Mouse (Mus musculus) liver, embryonic 14.5 days (tissue): ENCODE measurements around the gene St3gal4. TPM values are rescaled to one million over a fixed set of nuclear protein-coding genes. Genes with fewer than 3 reads are reported as not detected.

ENCODE experiments used
- ATAC-seq: fragments of 200-750 bp; cut with Nextera tagmentation; 2 replicates; pipeline ENCODE4 v1.8.0; 2017; ENCODE audit warnings: moderate number of reproducible peaks, mild to moderate bottlenecking, moderate library complexity; ENCODE audit not compliant: insufficient read depth
- DNase-seq, 3 experiments: peaks; one replicate each; pipeline ENCODE4 v3.0.0-alpha.2; 2012 to 2013; ENCODE audit warnings: low read depth in 3 of 3, low spot score in 3 of 3
- H3K27ac ChIP-seq: fragments of 300-500 bp; sonication (generic); 2 replicates; pipeline ENCODE4 v1.5.1; 2014; ENCODE audit warnings: moderate library complexity, mild to moderate bottlenecking, control low read depth, inconsistent platforms
- H3K27me3 ChIP-seq: fragments of 300-500 bp; sonication (generic); 2 replicates; pipeline ENCODE4 v1.6.1; 2014; ENCODE audit warnings: mild to moderate bottlenecking, low read length, moderate library complexity; ENCODE audit not compliant: control insufficient read depth, insufficient read depth
- H3K36me3 ChIP-seq: fragments of 300-500 bp; sonication (generic); replicated peaks from 2 replicates; pipeline ENCODE4 v1.6.1; 2014; ENCODE audit warnings: low read depth; ENCODE audit not compliant: control insufficient read depth, insufficient read depth
- H3K4me1 ChIP-seq, 2 experiments: fragments of 200-500 bp in 1 of 2; fragments of 300-500 bp in 1 of 2; sonication (generic) in 1 of 2; replicated peaks; 2 replicates each; pipeline ENCODE4 v1.6.1; 2012 to 2014; ENCODE audit warnings: antibody characterized with exemption in 1 of 2, inconsistent platforms in 1 of 2, low read length in 1 of 2; ENCODE audit not compliant: control insufficient read depth in 2 of 2, insufficient read depth in 2 of 2
- H3K4me2 ChIP-seq: fragments of 300-500 bp; sonication (generic); 2 replicates; pipeline ENCODE4 v1.6.1; 2014; ENCODE audit warnings: low read depth, mild to moderate bottlenecking, control low read depth, moderate library complexity
- H3K4me3 ChIP-seq, 2 experiments: fragments of 200-500 bp in 1 of 2; fragments of 300-500 bp in 1 of 2; sonication (generic) in 1 of 2; 2 replicates each; pipeline ENCODE4 v1.5.1; 2012 to 2014; ENCODE audit warnings: low read depth in 2 of 2, low read length in 2 of 2, mild to moderate bottlenecking in 2 of 2, control low read depth in 1 of 2, inconsistent platforms in 1 of 2, moderate library complexity in 1 of 2; ENCODE audit not compliant: insufficient read depth in 1 of 2
- H3K9ac ChIP-seq: fragments of 300-500 bp; sonication (generic); replicated peaks from 2 replicates; pipeline ENCODE4 v1.6.1; 2014; ENCODE audit warnings: mild to moderate bottlenecking, control low read depth, moderate library complexity
- H3K9me3 ChIP-seq: fragments of 300-500 bp; sonication (generic); 2 replicates; pipeline ENCODE4 v1.6.1; 2016; ENCODE audit warnings: low read length, mixed read lengths; ENCODE audit not compliant: control insufficient read depth
- CTCF ChIP-seq: IDR thresholded peaks from 2 replicates; pipeline ENCODE4 v1.5.1; 2016; ENCODE audit warnings: antibody characterized with exemption, low read depth, control low read depth
- EP300 ChIP-seq: IDR thresholded peaks from 2 replicates; pipeline ENCODE4 v1.6.1; 2016; ENCODE audit warnings: antibody characterized with exemption, low read depth
- WGBS: fragments of 180-500 bp; shearing (Covaris S2); extraction: QIAGEN DNeasy Blood & Tissue Kit; methylation state at CpG from one replicate; pipeline ENCODE4 v1.1.7; 2014; ENCODE audit not compliant: insufficient replicate concordance; 5-methylcytosine and 5-hydroxymethylcytosine counted together
- polyA plus RNA-seq, 2 experiments: library from polyadenylated mRNA; depleted of rRNA in 1 of 2; stranded (reverse) in 1 of 2; unstranded in 1 of 2; fragments of >200 nt; fragmentation: Nextera tagmentation in 1 of 2; extraction: Ambion mirVana in 1 of 2; gene quantifications; 2 replicates each; pipeline versions ENCODE4 v1.2.1 to v1.2.3; 2012 to 2014

The St3gal4 gene
- polyA plus RNA-seq, 2 experiments = 6.0 to 19.2 TPM

- Histone ChIP-seq H3K4me1 (peaks cover 0 to 15% of the 10 kb centered on the region in 2 experiments; a peak in 2 of 4 replicates), H3K9me3 (no peaks in the 10 kb centered on the region), H3K27me3 (no peaks in the 10 kb centered on the region), H3K4me3 (no peak overlapping the region), H3K27ac (no peak overlapping the region), H3K36me3 (peaks cover 11% of the 10 kb centered on the region), H3K9ac (no peak overlapping the region), H3K4me2 (no peak overlapping the region)
- ATAC-seq (no peak), DNase-seq (no peak)
- no peak for TF ChIP-seq CTCF
- TF ChIP-seq EP300 = no peak
- 86% methylated on average over 16 of the region's 16 CpGs for WGBS
Observed at GRCm38 (mm10) chr9:35131637-35132397, 12.7 kb upstream of the St3gal4 start.

DNA sequence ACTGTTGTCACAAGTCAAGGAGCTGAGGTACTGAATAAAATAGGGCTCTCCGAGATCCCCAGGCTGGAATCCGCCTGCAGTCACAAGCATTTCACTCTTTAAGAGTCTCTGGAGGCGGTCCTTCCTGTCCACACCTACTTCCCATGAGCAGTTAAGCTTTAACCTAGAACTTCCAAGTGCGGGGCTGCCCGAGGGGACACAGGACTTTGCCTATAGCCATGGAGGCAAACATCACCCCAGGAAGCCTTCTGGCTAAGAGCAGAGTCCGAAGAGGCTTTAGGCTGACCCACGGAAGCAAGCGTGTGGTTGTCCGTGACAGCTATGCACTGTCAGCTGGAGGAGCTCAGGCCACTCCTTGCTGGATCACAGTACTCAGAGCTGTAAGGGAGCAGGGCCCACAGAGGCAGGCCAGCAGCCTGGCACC is 9.9 kb upstream of the St3gal4 start:
- H3K4me2 ChIP-seq = no peak overlapping the region
- H3K27ac ChIP-seq = no peak overlapping the region
- WGBS = 74% methylated on average over 9 of the region's 9 CpGs
- DNase-seq (no peak), ATAC-seq (no peak)
- H3K27me3 ChIP-seq = no peaks in the 10 kb centered on the region
- TF ChIP-seq CTCF (no peak), EP300 (no peak)
- H3K4me1 ChIP-seq = peaks cover 10 to 25% of the 10 kb centered on the region in 2 experiments
- H3K4me3 ChIP-seq = no peak overlapping the region
- H3K9me3 ChIP-seq = no peaks in the 10 kb centered on the region
- H3K36me3 ChIP-seq = peaks cover 31% of the 10 kb centered on the region
- H3K9ac ChIP-seq = no peak overlapping the region

DNA sequence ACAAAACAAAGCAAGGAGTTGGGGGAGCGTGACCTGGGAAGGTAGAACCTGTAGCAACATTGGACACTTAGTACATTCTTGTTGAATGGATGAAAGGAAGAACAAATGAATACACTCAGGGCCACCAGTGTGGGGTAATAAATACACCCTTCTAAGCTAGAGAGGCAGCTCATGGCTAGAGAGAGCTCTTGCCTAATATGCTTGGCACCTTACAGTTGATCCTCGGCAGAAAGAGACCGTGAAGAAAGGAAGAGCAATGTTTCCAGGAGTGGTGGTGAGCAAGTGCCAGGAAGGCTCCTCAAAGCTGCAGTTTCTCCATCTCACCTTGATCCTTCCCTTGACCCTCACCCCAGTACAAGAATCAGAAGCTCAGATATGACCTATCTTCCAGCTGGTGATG is 9.5 kb upstream of the St3gal4 start:
- Histone ChIP-seq H3K9ac (no peak overlapping the region), H3K4me1 (peaks cover 14 to 30% of the 10 kb centered on the region in 2 experiments), H3K4me2 (no peak overlapping the region), H3K27ac (no peak overlapping the region), H3K9me3 (no peaks in the 10 kb centered on the region), H3K36me3 (peaks cover 31% of the 10 kb centered on the region), H3K27me3 (no peaks in the 10 kb centered on the region), H3K4me3 (no peak overlapping the region)
- WGBS = 86% methylated on average over 3 of the region's 3 CpGs
- TF ChIP-seq EP300 (no peak), CTCF (no peak)
- DNase-seq (no peak), ATAC-seq (no peak)

DNA sequence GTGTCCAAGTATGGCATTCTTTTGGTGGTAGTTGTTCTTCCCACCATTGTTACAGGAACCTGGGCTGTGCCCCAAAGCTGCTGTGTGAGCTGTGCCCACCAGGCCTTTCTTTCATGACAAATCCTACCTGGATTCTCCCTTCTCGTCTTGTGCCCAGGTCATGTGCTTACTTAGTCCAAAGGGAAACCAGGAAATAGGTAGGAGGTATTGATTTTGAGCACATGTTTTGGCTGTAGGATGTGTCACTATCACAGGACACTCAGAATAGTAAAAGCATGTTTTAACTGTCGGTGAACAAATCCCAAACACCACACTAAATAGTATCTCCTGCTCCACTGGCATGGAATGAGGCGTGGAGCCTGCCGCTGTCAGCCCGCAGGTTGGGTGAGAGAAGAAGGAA is 8.5 kb upstream of the St3gal4 start:
- no peak for TF ChIP-seq CTCF
- TF ChIP-seq EP300 = no peak
- ATAC-seq = no peak
- H3K4me1 ChIP-seq = peaks cover 24 to 40% of the 10 kb centered on the region in 2 experiments

DNA sequence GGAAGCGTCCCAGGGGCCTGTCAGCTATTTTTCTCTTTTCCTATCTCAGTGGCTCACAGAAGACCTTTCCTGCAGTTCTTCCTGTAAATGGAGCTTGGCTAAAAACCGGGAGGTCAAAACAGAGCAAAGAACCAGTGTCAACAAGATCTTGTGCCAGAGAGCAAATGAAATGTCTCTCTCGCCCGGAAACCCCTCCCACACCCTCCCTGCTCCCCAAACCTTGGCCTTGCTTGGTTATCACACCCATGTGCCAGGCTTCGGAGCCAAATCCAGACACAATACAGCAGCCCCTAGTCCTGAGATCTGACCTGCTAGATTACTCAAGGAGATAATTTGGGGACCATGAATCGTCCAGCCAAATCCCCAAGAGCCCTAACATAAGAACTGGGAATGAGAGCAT is 8.1 kb upstream of the St3gal4 start:
- TF ChIP-seq CTCF (no peak), EP300 (no peak)
- DNase-seq = no peak
- H3K27ac ChIP-seq = no peak overlapping the region
- H3K27me3 ChIP-seq = no peaks in the 10 kb centered on the region
- H3K4me2 ChIP-seq = no peak overlapping the region
- no peak for ATAC-seq
- peaks cover 31% of the 10 kb centered on the region for H3K36me3 ChIP-seq
- H3K9me3 ChIP-seq = no peaks in the 10 kb centered on the region
- peaks cover 28 to 44% of the 10 kb centered on the region in 2 experiments for H3K4me1 ChIP-seq
- H3K9ac ChIP-seq = no peak overlapping the region
- 58% methylated on average over 6 of the region's 6 CpGs for WGBS
- H3K4me3 ChIP-seq = no peak overlapping the region

More for the DNA sequence above, 8.5 kb upstream of the St3gal4 start:
- WGBS = 88% methylated on average over 5 of the region's 5 CpGs
- no peak overlapping the region for H3K4me3 ChIP-seq
- no peak for DNase-seq
- no peak overlapping the region for H3K9ac ChIP-seq
- H3K27me3 ChIP-seq = no peaks in the 10 kb centered on the region
- no peak overlapping the region for H3K4me2 ChIP-seq
- H3K36me3 ChIP-seq = peaks cover 31% of the 10 kb centered on the region
- H3K9me3 ChIP-seq = no peaks in the 10 kb centered on the region
- no peak overlapping the region for H3K27ac ChIP-seq
